Mouse (Mus musculus): ENCODE results near the gene Pla2g12b.
"Not testable (repeated sequence)": the region's sequence is repeated elsewhere in the genome, so short reads cannot be mapped to it uniquely, and the experiment has no call there.

Pla2g12b gene

DNA sequence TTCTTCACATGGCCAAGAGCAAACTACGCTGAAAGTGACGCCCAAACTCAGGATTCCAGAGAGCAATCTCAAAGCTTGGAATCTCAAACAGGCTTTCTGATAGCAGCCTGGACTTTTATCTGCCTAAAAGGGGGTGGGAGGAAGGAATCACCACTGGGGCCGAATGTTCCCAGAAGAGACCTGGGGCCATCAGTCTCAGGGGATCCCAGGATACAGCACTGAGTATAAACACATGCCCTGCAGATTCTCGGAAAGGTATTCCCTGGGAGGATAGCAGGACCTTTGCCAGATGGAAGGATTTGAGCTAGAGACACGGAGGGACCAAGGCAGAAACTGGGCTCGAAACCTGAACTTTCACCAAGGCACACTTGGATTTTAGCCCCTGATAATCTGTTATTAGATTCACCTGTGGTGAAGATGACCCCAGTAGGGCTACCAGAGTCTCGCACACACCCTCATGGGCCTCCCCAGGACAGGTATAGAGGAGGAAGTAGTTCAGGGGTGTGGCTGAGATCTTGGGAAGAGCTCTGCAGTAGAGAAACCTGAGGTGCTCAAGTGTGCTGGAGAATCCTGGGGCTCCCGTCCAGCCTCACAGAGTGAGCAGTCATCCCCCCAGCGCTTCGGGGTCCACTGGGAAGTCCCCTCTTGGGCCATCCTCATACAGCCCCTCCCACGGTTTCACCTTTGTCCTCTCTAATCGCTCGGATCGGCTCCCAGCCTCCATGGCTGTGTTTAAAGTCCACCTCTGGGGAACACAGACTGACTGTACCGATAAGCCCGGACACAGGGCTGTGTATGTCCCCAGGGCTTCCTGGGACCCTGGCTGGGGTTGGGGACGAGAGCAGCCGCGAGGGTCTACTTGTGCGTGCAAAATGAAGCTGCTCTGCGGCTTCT, at the start of gene Pla2g12b:
Gene Pla2g12b (plus strand): TSS at position 762 of the 894 bp plus-strand sequence.
- DNase-seq, result no peak

DNA sequence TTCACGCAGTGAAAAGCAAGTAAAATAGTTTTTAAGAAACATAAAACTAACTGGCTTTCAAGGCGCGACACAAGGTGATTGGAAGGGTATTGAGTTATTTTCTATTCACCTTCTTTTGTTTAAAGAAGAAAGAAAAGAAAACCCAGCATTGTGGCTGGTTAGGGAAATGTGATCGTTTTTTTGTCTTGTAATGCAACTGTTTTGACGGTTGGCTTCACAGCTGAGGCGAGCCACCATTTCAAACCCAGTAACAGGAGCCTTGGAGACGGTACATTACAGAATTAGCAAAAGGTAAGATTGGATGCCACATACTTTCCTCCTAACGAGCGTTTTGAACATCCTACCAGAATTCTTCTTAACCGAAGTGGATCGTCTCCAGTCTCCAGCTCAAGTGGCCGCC, 49.3 kb upstream of the Pla2g12b start:
- DNase-seq, result no peak

DNA sequence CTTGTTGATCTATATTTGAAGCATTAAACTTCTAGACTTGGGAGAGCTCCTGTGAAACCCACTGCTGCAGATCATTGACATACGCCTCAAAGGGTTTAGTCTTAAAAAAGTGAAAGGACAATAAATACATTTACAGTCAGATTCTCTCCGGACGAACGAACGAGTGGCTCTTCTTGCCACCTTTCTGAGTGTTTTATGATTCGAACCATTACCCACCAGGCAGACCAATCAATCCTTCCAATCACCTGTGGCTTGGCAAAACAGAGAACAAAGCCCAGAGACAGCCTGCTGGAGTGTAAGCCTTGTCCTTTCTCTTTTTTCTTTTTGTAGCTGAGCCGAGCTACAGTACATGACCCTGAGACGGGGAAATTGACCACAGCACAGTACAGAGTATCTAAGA, 48.4 kb upstream of the Pla2g12b start:
- no peak for DNase-seq

DNA sequence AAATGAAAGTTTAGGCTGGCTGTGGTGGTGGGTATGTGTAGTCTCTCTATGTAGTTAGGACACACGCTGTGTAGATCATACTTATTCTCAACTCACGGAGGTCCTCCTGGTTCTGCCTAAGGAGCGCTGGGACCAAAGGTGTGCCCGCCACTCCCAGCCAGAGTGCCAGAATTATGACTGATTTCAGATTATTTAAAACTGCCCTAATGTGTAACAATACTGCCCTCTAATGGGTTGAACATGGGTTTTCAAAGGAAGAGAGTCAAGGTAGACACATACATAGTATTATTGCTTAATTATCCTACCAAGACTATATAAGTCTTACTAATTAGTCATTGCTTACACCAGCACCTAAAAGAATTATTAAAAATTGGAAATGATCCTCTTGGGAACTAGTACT, 44.7 kb upstream of the Pla2g12b start:
- DNase-seq, result no peak

DNA sequence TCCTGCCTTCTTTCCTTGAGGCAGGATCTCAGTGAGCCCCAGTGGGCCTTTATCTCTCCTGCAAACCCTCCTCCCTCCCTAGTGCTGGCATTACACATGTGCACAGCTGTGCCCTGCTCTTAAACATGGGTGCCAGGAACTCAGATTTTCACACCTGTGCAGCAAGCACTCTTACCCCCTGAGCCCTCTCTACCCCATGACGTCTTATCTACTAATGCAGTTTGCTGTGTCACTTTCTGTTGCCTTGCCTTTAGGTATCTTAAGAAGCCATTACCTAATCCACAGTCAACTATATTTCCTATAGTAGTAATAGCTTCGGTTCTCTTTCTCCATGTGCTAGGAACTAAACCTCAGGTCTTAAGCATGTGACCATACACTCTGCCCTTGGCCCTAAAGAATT, 40.3 kb upstream of the Pla2g12b start:
- no peak for DNase-seq

DNA sequence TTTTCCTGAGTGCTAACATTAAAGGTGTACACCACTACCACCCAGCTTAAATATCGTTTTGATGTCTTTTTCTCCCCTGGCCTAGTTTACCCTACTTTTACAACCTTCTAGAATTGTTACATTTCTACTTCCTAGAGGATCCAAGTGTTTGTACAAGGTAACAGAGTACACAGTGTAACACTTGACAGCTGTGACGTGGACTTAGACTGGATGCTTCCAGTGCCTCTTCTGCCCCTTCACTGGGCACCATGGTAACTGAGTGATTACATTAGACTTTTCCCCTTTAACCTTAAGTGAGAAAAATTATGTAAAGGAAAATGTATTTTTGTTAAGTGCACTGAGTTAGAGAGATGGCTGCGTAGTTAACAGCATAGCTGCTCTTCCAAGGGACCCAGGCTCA, 38.9 kb upstream of the Pla2g12b start:
- DNase-seq, result no peak

DNA sequence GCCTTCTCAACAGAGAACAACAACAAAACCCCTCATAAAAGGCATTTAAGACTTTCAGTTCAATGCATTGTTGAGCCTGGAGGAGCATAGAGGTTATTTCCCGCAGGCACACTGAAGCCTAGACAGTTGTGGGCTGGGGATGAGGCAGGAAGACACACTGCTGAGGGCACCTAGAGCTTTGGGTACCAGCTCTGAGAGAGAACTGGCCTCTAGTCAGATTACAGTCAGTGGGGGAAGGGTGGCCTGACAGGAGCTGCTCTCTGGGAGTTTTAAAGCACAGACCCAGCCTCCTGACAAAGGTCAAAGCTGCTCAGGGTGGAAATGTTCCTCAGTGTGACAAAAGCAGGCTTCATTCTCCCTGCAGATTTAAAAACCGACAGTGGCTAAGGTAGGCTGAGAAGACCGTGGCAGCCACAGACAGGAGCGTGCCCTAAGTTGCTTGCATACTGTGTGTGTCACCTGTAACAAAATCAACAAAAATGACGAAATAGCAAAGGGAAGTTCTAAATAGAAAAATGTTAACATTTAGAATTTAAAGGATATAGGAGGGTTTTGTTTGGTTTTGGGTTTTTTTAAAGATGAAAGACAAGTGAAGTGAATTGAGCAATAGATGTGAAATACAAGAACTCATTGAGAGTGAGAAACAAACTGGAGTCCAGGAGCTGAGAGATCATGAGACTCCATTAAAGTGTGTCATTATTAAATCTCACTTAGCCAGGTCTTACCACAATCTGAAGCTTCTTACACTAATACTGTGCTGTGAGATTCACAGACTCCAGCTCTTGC, 37.5 kb upstream of the Pla2g12b start:
- DNase-seq, result no peak

DNA sequence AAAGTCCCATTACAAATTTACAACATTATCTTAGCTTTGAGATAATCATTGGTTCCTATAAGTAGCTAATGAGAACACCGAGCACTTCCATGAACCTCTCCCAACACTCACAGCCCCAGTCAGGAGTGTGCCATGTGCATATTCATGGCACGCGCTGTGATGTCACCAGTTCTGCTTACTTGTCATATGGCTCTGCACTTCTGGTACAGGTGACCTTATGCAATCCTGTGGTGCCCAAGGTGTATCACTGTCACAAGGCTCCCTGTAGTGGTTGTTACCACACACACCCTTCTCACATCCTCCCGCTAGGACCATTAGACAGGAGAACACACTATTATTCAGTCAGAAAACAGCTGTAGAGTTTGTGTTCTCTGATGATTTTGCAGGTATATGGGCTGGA, 36.7 kb upstream of the Pla2g12b start:
- DNase-seq, result no peak

DNA sequence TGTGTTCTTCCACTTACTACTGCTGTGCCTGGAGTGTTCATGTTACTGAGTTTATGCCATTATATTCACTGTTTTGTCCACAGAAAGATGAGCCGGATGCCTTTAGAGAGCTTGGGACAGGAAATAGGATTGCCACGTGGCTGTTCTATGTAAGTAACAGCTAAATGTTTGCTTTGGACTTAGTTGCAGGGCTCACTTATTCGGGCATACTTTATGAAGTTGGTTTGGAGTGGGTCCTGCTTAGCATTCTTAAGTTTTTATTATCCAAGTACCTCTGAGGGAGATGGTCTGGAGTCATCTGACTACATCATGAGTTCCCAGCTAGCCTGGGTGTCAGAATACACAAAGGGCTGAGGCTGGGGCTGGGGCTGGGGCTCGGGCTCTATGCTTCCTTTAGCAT, 36.3 kb upstream of the Pla2g12b start:
- no peak for DNase-seq

DNA sequence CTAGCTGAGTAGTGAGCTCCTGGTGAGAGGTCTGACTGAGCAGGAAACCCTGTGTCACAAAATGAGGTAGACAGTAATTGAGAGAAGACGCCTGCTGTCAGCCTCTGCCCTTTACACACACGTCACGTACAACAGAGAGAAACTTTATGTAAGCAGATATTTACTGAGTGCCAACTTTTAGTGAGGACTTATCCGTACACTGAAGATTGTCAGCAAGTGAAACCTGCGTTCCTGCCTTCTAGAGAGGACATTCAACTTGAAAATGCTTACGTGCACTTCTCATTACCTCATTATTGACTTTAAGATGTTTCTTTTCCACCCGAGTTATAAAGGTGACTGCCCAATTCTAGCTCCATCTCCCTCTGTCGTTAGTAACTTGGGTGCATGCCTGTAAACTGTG, 34.7 kb upstream of the Pla2g12b start:
- no peak for DNase-seq

DNA sequence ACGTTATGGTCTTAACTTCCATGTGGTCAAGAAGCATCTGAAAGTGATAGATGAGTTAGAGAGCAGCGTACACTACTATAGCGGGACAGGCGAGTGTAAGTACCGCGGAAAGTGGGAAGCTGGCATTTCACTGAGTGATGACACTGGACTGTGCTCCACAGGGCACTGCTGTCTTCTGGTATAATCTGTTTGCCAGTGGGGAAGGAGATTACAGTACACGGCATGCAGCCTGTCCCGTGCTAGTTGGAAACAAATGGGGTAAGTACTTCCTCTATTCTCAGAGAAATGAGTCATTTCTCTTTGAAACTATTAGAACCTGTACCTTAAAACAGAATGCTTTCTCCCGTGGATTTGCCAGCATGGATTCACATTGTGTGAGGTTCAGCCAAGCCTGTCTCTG, 34.0 kb upstream of the Pla2g12b start:
- no peak for DNase-seq

DNA sequence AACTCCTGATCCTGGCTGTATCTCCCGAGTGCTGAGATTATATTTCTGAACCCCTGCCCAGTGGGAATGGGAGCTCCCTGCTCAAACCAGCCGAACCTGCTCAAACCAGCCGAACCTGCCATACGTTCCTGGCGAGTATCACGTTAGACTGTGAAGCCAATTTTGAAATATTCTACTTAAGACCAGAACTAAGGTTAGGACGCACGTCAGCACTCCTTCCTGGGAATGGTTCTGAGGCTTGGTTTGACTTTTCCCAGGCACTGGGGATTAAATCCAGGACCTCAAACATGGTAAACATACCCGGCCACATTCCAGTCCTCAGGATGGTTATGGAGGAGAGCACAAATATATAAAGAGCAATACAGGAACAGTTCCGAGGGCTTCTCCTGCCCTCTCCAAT, 25.6 kb upstream of the Pla2g12b start:
- DNase-seq, result no peak

DNA sequence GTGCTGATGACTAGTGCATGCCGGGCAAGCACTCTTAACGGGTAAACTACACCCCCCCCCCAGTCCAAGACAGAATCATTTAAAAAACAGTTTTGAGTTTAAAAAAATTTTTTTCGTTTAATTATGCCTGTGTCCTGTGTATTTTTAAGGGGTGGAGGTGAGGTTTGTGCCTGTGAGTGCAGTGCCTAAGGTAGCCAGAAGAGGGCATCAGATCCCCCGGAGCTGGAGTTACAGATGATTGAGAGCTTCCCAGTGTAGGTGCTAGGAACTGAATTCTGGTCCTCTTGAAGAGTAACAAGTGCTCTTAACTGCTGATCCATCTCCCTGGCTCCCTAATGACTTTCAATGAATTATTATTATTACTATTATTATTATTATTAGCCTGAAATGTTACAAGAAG, 24.7 kb upstream of the Pla2g12b start:
- DNase-seq, result no peak

DNA sequence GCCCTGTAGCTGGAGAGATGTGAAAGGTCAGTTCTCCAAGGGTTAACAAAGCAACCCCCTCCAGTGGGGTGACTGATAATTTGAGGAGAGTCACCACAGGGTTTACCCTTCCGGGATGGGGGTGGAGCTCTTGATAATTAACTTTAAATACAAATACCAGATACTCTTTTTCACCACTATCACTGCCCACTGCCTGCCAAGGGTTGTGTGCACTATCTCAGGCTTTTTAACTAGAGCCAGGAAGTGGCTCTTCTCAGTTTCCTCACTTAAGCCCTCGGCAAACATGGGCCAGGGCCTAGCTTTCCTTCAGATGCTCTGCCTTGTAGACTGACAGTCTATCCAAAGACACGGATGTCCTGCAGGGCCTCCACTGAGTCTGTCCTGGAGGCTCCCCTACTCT, 23.5 kb upstream of the Pla2g12b start:
- DNase-seq, result no peak

DNA sequence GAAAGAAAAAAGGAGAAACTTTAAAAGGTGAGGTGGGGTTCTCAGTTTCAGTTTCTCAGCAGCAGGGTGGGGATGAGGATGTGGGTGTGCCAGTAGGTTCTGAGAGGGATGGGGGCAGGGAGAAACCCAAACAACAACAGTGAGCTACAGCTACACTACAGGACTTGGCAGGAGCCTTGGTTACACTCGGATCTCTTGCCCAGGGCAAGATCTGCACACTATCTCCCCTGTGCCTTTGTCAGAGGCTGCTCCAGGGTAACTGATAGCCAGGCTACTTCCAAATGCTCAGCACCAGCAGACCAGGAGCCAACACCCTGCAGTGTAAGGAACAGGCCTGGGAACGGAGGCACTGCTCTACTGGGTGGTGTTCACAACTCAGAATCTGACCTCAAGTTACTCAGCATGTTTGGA, 23.0 kb upstream of the Pla2g12b start:
- no peak for DNase-seq

DNA sequence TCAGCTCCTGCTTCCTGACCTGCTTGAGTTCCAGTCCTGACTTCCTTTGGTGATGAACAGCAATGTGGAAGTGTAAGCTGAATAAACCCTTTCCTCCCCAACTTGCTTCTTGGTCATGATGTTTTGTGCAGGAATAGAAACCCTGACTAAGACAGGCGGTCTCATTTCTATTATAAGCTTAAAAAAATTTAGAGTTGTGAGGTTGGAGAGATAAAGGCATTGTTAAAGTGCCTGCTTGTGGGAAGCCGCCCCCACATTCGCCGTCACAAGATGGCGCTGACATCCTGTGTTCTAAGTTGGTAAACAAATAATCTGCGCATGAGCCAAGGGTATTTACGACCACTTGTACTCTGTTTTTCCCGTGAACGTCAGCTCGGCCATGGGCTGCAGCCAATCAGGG, 21.9 kb upstream of the Pla2g12b start:
- not testable (repeated sequence) for DNase-seq

DNA sequence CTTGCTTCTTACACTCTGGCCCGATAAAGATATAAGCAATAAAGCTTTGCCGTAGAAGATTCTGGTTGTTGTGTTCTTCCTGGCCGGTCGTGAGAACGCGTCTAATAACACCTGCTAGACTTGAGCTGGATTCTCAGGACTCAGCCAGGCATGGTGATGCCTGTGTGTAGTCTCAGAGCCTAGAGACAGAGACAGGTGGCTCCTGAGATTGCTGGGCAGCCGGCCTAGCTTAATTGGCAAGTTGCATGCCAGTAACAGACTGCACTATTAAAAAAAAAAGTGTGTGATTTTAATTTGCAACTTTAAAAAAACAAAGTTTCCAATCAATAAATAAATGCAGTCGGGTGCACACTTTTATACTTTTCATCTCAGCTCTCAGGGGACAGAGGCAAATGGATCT, 16.5 kb upstream of the Pla2g12b start:
- peak; percentile 55 for DNase-seq

DNA sequence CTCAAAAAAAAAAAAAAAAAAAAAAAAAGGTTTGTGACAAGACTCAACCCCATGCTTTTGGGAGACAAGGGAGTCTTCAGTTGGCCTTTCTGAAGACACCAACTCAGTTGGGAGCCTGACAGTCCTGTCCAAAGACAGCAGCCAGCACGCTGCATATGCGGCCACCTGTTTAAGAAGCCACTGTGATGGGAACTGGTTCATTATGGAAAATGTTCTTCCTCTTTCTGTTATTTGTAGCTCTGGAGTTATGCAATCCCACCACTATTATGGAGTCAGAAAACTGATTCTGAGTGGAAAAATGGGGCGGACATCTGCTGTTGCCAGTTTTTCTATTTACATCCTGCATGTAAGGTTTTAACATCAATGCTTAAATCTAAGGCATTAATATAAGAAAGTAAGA, 13.8 kb upstream of the Pla2g12b start:
- DNase-seq, result no peak

DNA sequence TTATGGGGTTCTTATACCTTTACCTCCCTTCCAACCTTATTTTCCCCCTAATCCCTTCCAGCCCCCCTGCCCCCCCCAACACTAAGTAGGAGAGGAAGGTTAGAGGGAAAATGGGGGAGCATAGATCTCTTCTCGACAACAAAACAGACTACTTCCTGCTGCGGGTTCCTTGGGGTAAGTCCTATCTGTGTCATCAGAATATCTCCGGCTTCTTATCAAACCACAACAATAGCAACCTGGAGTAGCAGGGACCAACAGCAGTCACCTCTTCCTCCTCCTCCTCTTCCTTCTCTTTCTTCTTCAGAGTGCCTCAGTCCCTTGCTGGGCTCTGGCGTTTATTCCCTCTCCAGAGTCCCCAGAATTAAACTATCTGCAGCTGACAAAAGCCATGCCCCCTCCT, 11.6 kb upstream of the Pla2g12b start:
- no peak for DNase-seq

DNA sequence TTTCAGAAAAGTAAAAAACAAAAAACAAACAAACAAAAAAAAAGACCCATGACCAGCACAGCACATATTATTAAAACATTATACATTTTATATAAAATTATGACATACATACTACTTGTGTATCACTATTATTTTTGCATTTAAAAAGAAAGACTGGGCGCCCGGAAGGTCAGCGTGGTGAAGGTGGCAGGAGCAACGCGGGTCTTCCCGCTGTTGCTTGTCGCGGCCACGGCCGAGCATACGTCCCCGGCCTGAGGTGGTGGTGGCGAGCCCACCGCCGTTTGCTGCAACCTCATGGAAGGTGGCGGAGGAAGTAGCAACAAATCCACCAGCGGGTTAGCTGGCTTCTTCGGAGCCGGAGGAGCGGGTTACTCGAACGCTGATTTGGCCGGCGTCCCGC, 8.0 kb upstream of the Pla2g12b start, which contains the start of gene Gm10273:
Gene Gm10273 (plus strand): TSS at position 172 of the 400 bp plus-strand sequence.
- not testable (repeated sequence) for DNase-seq

DNA sequence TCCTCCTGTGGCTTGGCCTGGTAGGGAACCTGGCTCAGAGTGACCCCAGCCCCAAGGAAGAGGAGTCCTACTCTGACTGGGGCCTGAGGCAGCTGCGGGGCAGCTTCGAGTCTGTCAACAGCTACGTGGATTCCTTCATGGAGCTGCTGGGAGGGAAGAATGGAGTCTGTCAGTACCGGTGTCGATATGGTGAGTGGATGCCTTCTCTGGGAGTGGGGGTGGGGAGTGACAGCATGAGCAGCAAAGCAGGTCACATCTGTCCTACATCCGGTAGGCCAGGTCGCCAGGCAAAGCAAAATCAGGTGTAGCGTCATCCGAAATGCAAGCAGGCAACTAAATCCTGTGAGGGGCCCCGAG, 311 bp downstream of the Pla2g12b start:
- DNase-seq, result no peak

DNA sequence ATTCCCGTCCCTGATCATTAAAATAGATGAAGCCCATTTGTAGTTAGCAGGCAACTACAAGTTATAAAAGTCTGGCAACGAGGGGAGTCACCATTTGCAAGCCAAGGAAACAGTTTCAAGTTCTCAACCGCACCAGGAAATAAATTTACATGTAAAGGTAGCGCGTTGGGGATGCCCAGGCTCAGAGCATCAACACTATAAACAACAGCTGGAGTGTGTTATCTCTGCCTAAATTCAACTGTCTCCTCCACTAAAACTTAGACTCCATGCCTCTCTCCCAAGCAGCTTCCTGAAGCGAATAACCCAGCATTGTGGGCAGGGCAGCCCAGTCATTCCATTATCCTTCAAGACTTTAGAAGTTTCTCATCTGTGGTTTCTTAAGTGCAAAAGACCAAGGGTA, 5.0 kb downstream of the Pla2g12b start:
- no peak for DNase-seq

DNA sequence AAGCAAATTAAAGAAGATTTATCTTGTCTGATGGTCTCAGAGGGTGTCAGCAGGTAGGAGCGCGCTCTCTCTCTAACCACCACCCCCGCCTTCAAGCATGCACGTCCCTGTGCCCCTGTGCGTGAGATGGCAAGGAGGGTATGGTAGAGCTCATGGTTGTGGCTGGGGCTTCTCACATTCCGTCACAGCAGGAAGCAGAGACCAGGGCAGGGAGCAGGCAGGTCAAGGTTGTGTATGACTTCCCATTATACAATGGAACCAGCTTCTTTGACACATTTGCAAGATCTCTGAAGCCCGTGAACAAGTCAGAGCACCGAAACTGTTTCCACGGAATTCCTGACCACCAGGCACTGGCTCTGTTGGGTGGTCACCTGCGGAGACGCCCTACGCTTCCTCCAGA, 6.8 kb downstream of the Pla2g12b start:
- DNase-seq, result no peak

DNA sequence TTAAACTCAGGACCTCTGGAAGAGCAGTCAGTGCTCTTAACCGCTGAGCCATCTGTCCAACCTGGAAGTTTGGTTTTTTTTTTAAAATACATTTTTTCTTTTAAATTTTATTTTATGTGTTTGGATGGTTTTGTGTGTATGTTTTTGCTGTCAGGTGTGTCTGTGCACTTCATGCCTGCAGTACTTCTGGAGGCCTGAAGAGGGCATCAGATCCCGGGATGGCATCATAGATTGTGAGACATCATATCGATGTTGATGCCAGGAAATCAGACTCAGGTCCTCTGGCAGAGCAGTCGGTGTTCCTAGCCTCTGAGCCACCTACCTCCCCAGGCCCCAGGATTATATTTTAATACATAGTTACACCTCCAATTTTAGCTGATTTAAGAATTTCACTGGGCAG, 10.3 kb downstream of the Pla2g12b start:
- no peak for DNase-seq

Data from cerebellum, adult 8-10 months (tissue).